Mouse (Mus musculus): ENCODE data around the gene Fpgs. TPM values are rescaled to one million over a fixed set of nuclear protein-coding genes. Genes with fewer than 3 reads are reported as not detected.

The Fpgs gene
- polyA plus RNA-seq, 1 experiment, result 33.7 TPM

DNA sequence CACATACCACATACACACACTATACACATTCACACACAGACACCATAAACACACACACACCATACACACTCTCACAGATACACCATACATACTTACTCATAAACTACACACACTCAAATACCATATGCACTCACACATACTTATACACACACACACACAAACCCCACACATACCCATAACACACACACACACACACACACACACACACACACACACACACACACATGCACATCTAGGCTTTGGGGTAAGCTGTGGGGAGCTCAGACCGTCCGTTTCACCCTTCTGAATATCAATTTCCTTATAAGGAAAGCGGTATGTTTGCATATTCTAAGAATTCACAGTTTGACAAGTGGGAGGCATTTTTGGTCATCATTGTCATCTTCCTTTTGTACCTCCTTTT is 18.6 kb upstream of the Fpgs start:
- no peak for TF ChIP-seq POLR2A (IDR thresholded peaks at IDR 0.05; ENCODE audit: borderline replicate concordance, extremely low read depth, insufficient read depth, insufficient read length, poor library complexity, severe bottlenecking)
- no peak for TF ChIP-seq CTCF (IDR thresholded peaks at IDR 0.05; ENCODE audit: borderline replicate concordance, extremely low read depth, insufficient read depth, insufficient read length)

DNA sequence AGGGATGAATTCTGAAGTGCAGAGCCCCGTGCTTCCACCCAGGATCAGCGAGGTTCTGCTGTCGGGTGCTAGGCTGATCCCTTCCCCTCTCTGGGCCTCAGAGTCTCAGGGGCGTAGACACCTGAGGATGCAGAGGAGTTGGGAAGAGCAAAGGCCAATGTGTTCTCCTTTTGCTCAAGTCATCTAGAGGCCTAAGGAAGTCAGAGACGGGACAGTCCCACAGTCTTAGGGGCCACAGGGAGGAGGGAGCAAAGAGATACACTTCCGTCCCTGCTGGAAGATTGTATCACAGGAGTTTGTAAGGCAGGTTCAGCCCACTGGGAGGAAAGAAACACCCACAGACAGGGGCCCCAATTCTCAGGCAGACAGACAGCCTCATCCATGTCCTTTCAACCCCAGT is 18.1 kb upstream of the Fpgs start:
- DNase-seq (ENCODE audit: low read depth), result no peak
- TF ChIP-seq CTCF (IDR thresholded peaks at IDR 0.05; ENCODE audit: borderline replicate concordance, extremely low read depth, insufficient read depth, insufficient read length) (no peak), POLR2A (IDR thresholded peaks at IDR 0.05; ENCODE audit: borderline replicate concordance, extremely low read depth, insufficient read depth, insufficient read length, poor library complexity, severe bottlenecking) (no peak)

More for the DNA sequence above, 18.6 kb upstream of the Fpgs start:
- no peak for DNase-seq (ENCODE audit: low read depth)

DNA sequence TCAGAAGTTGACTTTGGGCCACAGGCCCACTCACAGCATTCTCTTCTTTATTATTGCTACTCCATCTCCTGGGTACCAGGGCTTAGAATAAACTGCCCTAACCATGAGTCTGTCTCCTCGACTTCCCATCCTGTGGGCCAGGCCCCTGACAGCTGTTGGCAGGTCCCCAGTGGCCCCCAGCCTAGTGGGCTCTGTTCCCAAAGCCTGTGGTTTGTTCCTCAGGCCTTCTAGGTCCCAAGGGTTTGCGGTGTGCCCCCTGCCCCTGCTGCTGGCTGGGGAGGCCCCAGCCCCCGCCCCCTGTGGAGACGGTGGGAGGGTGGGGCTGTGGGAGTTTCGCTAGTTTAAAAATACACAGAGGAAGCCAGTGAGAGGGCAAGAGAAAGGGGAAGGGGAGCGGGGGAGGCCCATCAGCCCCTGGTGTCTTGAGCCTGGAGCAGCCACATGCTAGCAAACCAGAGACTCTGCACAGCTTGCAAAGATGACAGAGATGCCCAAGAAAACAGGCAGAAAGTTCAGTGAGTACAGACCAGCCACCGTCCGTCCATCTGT is 16.8 kb upstream of the Fpgs start, which contains the start of gene Sh2d3c:
Gene Sh2d3c (plus strand): TSS at position 375 of the 549 bp plus-strand sequence.
- no peak for DNase-seq (ENCODE audit: low read depth)
- TF ChIP-seq CTCF (IDR thresholded peaks at IDR 0.05; ENCODE audit: borderline replicate concordance, extremely low read depth, insufficient read depth, insufficient read length), result no peak
- TF ChIP-seq POLR2A (IDR thresholded peaks at IDR 0.05; ENCODE audit: borderline replicate concordance, extremely low read depth, insufficient read depth, insufficient read length, poor library complexity, severe bottlenecking), result no peak

DNA sequence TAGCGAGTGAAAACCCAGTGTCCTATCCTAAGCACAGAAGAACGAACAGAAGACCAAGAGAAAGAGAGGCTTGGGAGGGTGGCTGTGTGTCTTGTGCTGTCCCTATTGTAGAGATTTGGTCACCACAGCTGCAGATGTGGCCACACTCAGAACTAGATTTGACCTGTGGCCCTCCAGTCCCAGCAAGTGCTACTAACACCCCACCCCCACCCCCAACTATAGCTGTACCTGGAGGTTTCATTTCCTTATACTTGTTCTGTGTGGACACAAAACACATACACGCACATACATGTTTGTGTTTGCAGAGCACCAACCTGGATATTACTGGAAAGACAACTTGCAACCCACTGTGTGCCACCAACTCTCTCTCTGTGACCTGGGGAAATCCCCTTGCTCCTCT is 16.1 kb upstream of the Fpgs start:
- DNase-seq (ENCODE audit: low read depth), result no peak
- TF ChIP-seq POLR2A (IDR thresholded peaks at IDR 0.05; ENCODE audit: borderline replicate concordance, extremely low read depth, insufficient read depth, insufficient read length, poor library complexity, severe bottlenecking), result no peak
- TF ChIP-seq CTCF (IDR thresholded peaks at IDR 0.05; ENCODE audit: borderline replicate concordance, extremely low read depth, insufficient read depth, insufficient read length), result no peak

DNA sequence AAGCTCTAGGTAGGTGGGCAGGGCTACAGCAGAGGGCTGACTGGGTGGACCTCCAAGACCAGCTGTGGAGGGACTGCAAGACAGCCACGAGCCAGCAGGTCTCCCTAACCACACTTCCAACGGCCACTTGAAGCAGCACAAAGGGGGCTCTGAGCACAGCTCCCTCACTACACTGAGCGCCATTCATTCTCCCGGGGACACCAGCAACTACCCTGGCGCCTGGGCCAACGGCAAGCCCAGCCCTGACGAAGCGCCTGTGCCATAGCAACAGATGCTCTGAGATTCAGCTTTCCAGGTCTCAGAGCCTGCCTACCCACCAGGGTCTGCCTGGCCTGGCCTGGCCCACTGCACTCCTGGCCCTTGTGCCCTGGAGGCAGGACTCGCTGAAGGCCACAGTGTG is 14.8 kb upstream of the Fpgs start:
- peak; percentile 74 for DNase-seq (ENCODE audit: low read depth)
- no peak for TF ChIP-seq POLR2A (IDR thresholded peaks at IDR 0.05; ENCODE audit: borderline replicate concordance, extremely low read depth, insufficient read depth, insufficient read length, poor library complexity, severe bottlenecking)
- TF ChIP-seq CTCF (IDR thresholded peaks at IDR 0.05; ENCODE audit: borderline replicate concordance, extremely low read depth, insufficient read depth, insufficient read length), result no peak

DNA sequence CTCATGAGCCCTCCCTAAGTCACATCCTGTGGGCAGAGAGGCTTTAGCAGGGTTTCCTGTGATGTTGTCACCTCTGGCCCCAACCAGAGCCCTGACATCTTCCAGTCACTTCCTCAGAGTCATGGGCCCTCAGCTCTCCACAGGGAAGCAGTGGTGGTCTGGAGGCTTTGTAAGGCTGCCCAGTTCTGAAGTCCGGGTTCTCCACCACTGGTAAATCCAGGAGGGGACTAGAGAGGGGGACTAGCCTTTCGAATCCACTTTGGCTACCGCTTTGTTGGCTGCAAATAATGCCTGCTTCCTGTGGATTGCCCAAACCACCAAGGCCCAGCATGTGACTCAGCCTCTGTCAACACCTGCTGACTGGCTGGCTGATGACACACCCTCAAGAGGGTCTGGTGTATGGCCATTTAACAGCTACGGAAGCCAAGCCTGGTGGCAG is 11.1 kb upstream of the Fpgs start:
- no peak for DNase-seq (ENCODE audit: low read depth)

DNA sequence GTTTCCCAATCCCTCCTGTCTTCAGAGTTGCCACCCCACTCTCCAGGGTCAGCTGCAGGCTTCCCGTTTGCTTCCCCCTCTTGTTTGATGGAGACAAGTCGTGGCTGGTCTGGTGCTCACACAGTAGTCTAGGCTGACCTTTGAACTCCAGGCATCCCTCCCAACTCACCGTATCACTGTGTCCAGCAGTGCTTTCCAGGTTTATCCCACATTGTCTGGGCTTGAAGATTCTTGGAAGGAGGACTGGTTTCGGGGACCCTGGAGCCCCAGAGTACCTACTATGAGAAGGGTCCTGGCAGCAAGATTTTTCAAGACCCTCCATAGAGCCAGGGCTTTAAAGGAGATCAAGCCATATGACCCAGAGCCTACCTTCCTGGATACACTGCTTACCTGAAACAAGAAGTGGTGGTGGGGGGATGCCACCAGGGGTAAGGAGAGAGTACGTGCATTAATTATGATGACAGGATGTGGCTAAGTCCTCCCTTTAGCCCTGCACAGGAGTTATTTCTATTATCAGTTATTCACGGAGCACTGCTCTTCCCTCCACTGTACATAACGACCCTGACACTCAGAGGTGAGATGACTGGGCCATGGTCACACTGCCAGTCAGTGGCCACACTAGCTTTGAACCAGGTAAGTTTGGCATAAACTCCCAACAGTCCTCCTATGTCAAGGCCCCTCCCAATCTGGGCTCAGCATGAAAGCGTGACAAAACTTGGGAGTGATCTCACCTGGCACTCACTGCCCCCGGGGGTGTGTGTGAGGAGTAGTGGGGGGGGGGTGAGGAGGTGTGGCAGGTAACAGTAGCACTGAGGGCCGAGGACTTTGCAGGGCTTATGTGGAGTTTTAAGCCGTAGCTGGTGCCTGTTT is 10.4 kb upstream of the Fpgs start:
- DNase-seq (ENCODE audit: low read depth), result no peak
- TF ChIP-seq POLR2A (IDR thresholded peaks at IDR 0.05; ENCODE audit: borderline replicate concordance, extremely low read depth, insufficient read depth, insufficient read length, poor library complexity, severe bottlenecking) (no peak), CTCF (IDR thresholded peaks at IDR 0.05; ENCODE audit: borderline replicate concordance, extremely low read depth, insufficient read depth, insufficient read length) (no peak)

More for the DNA sequence above, 11.1 kb upstream of the Fpgs start:
- TF ChIP-seq CTCF (IDR thresholded peaks at IDR 0.05; ENCODE audit: borderline replicate concordance, extremely low read depth, insufficient read depth, insufficient read length) (no peak), POLR2A (IDR thresholded peaks at IDR 0.05; ENCODE audit: borderline replicate concordance, extremely low read depth, insufficient read depth, insufficient read length, poor library complexity, severe bottlenecking) (no peak)

DNA sequence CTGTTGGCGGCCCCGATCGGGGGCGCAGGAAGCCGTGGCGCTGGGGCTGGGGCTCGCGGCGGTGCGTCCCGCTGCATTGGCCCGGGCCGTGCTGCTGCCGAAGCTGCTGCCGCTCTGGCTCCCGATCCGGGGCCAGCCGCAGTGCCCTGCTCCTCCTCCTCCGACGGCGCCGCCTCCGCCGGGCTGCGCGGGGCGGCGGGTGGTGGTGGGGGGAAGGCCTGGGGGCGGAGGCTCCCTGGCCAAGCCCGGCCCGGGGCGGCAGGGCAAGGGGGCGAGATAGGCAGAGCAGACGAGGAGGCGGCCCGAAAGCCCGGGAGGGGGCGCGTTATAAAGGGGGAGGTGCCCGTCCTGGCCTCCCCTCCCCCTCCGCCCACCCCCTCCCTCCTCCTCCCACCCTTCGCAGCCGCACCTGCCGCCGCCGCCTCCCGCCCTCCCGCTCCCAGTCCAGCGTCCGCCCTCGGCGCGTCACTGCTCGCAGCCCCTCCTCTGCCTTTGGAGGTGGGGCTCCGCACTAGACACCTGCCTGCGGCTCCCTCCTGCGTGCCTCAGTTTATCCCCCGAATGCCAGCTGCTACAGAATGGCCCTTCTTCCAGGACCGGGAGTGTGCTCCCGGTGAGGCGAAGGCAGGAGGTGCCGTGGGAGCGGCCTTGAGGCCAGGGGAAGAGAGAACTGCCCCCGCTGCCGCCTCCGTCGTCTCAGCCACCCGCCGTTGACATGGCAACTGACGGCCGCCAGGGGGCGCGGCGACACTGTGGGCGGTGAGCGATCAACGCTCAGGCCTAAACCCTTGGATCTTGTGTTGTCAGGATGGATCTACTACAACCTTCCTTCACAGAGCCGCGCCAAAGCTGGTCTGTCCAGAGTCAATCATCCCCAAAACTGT is 9.2 kb upstream of the Fpgs start, which contains the start of gene Cdk9:
Gene Cdk9 (minus strand): TSS at position 143 of the 884 bp plus-strand sequence.
- peak; percentile 96 for DNase-seq (ENCODE audit: low read depth)
- peak; percentile 99 for TF ChIP-seq CTCF (IDR thresholded peaks at IDR 0.05; ENCODE audit: borderline replicate concordance, extremely low read depth, insufficient read depth, insufficient read length)
- TF ChIP-seq POLR2A (IDR thresholded peaks at IDR 0.05; ENCODE audit: borderline replicate concordance, extremely low read depth, insufficient read depth, insufficient read length, poor library complexity, severe bottlenecking), result no peak; the same call in none of the 2 replicates

DNA sequence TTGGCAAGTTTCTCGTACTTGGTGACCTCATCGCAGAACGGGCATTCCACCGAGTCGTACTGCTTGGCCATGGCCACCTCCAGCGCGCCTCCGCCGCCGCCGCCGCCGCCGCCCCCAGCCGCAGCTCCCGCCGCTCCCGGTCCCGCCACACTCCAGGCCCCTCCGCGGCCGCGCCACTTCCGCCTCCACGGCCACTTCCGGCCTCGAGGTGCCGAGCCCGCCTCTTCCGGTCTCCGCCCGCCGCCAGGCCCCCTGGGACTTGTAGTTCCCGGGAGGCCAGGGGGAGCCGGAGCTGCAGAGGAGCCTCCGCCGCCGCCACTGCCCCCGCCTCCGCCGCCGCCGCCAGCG is 8.6 kb upstream of the Fpgs start:
- DNase-seq (ENCODE audit: low read depth), result peak; percentile 97

DNA sequence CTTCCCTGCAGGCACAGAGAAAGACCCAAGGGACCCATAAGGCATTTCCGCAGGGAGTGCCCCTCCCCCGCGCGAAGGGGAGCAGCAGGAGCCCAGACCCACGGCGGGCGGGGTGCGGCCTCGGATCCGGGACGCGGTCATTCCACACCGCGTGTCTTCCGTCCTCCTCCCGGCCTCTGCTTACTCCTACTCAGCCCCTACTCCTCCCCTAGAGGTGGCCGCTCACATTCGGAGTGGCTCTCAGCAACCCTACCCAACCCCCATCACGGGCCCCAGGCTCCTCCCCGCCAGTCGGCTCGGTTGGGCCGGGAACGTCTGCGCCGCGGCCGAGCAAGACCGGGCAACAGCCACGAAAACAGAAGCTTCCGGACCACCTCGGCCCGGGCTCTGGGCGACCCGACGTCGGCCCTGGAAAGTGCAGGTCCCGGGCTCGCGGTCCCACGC is 8.2 kb upstream of the Fpgs start:
- DNase-seq (ENCODE audit: low read depth), result peak; percentile 37
- TF ChIP-seq POLR2A (IDR thresholded peaks at IDR 0.05; ENCODE audit: borderline replicate concordance, extremely low read depth, insufficient read depth, insufficient read length, poor library complexity, severe bottlenecking), result no peak
- TF ChIP-seq CTCF (IDR thresholded peaks at IDR 0.05; ENCODE audit: borderline replicate concordance, extremely low read depth, insufficient read depth, insufficient read length), result no peak

More for the DNA sequence above, 8.6 kb upstream of the Fpgs start:
- peak; percentile 62; the same call in 1 of the 2 replicates for TF ChIP-seq POLR2A (IDR thresholded peaks at IDR 0.05; ENCODE audit: borderline replicate concordance, extremely low read depth, insufficient read depth, insufficient read length, poor library complexity, severe bottlenecking)
- TF ChIP-seq CTCF (IDR thresholded peaks at IDR 0.05; ENCODE audit: borderline replicate concordance, extremely low read depth, insufficient read depth, insufficient read length), result no peak

All from brain, embryonic 14.5 days (tissue).